Mouse (Mus musculus) limb, embryonic 15.5 days (tissue): ENCODE measurements around the gene Pnrc1. TPM values are rescaled to one million over a fixed set of nuclear protein-coding genes. Genes with fewer than 3 reads are reported as not detected.

Source experiments
- polyA plus RNA-seq: library from polyadenylated mRNA; unstranded; fragments of >200 nt; fragmentation: Nextera tagmentation; extraction: Ambion mirVana; gene quantifications from 2 replicates; pipeline ENCODE4 v1.2.1, GENCODE M21; 2015

Gene Pnrc1
- polyA plus RNA-seq, 1 experiment from 2014 or later: 98.1 TPM

Other genes starting within 250 kb of the Pnrc1 start
- gene Gabrr2, start 227.2 kb downstream of the Pnrc1 start, polyA plus RNA-seq: 0.78 and 0.90 TPM in 2 replicates
- gene Gabrr1, start 157.6 kb downstream of the Pnrc1 start, polyA plus RNA-seq: 0.06 TPM in 1 of 2 replicates, not detected in the other
- gene Pm20d2, start 100.4 kb downstream of the Pnrc1 start, polyA plus RNA-seq: 1.5 and 1.7 TPM in 2 replicates
- gene Srsf12, start 81.2 kb downstream of the Pnrc1 start, polyA plus RNA-seq: 13.8 and 15.4 TPM in 2 replicates
- 21.2 and 21.6 TPM in 2 replicates for gene Rngtt, start 20.1 kb upstream of the Pnrc1 start, polyA plus RNA-seq